Mouse (Mus musculus) spleen, adult 18-20 months (tissue): ENCODE measurements around the gene 1700122O11Rik.

Experiments
- DNase-seq, 2 experiments: peaks; one replicate each; pipeline ENCODE4 v3.0.0; 2022; ENCODE audit warnings: mixed read lengths in 2 of 2

1700122O11Rik gene

DNA sequence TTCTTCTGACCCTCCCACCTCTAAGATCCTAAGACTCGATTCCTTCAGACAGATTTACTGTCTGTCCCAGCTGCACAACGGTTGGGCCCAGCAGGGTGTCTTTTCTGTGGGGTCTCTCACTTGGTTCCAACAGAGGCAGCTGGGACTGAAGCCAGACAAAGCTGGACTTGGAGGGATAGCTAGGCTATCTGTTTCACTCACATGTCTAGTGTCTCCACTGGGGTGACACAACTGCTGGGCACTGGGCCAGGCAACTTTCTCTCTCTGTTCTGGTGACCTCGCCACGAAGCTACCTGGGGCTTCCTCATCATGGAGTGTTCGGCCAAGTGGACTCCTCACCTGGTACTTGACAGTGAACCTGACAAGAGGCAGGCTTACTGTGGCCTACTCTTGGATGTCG is 10.4 kb downstream of the 1700122O11Rik start:
- no peak for DNase-seq

- DNase-seq = no peak
These were observed 11.1 kb downstream of the 1700122O11Rik start for GRCm38 (mm10) chr17:48027019-48027418.

DNA sequence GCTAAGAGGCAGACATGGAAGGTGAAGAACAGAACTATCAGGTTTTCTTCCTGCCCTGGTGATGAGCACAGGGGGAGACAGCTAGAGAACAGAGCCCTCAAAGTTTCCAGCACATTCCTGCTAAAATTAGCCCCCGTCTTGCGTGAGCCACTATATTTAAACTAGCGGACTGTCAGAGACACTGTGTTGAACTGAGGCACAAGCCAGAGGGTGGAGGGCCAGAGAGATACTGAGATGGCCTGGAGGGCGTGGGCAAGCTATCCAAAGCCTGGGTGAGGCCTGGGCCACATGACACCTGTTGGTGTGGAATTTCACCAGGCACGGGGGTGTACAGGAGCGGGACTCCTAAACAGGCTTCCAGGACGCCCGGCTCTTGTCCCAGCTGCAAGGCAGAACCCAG is 14.0 kb downstream of the 1700122O11Rik start:
- no peak for DNase-seq

DNA sequence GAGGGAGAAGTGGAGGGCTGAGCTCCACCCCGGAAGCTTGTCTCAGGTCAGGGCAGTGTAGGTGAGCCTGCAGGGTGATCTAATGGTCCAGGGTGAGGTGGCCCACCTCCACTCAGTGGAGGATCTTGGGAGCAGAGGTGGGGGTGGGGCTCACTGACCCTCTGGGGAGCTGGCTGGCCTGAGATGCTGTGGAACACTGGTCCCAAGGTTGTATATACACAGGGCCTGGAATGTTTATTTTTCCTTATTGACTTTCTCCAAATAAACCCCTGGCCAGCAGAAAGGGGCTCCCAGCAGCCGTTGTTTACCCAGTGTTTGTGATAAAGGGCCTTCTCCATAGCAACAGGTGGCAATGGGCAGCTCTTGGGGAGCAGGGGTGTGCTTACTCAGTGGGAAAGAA is 18.5 kb downstream of the 1700122O11Rik start:
- no peak for DNase-seq

- no peak for DNase-seq
These were observed 21.5 kb downstream of the 1700122O11Rik start for GRCm38 (mm10) chr17:48016566-48016965.

GRCm38 (mm10) chr17:48012561-48012960 is 25.5 kb downstream of the 1700122O11Rik start:
- no peak for DNase-seq

- no peak for DNase-seq
These were observed 27.0 kb downstream of the 1700122O11Rik start for GRCm38 (mm10) chr17:48011105-48011504.

- DNase-seq = no peak
These were observed 27.8 kb downstream of the 1700122O11Rik start for GRCm38 (mm10) chr17:48010283-48010682.

GRCm38 (mm10) chr17:48005816-48006215 is 32.3 kb downstream of the 1700122O11Rik start:
- DNase-seq = no peak

DNA sequence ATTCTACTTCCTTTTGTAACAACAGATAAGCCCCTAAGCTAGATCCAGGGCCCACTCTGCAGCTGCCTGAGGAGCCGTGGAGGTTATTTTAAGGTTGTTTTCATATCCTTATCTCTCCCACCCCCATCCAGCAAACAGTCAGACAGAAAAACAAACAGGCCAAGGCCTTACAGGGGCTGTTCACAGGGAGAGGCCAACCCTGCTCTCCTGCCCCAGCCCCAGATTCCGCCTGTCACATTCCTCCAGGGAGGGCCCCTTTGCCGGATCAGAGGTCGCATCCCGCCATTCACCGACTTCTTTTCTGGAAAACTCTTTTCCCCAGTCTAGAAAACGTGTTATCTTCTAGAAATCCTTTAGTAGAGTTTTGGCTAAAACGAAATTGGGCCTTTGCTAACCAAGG is 33.0 kb downstream of the 1700122O11Rik start:
- DNase-seq = no peak

GRCm38 (mm10) chr17:48004619-48005018 is 33.5 kb downstream of the 1700122O11Rik start:
- no peak for DNase-seq

GRCm38 (mm10) chr17:48002486-48002885 is 35.6 kb downstream of the 1700122O11Rik start:
- DNase-seq = no peak

DNA sequence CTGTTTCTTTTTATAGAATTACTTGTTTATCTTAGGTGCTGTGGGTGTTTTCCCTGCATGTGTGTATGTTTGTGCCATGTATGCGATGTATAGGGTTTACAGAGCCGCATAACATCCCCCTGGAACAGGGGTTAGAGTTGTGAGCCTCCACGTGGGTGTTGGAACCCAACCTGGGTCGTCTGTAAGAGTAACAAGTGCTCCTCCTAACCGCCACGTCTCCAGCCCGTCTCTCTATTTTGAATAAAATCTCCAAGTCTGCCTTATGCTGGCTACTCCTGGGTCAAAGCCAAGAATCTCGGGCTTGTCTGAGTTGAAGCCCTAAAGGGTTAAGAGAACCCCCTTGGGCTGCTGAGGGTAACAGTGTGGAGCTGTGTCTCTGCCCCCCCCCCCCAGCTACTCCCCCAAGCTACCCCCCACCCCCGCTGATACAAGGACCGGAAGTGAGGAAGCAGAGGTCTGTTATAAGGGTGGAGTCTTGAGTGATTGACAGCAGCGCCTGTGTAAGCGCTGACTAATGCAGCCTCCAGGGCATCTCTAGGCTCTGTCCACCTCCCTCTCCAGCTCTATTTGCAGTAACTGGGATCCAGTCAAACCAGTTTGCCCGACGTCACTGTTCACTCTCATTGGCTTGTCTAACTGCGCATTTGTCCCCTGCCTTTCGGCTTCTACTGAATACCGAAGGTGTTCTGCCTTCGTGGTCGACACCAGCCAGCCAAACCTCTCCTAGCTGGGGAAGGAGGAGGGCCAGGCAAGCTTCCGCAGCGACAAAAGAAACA is 36.3 kb downstream of the 1700122O11Rik start:
- peak in 1 of 2 experiments; percentile 32 for DNase-seq

GRCm38 (mm10) chr17:48001157-48001556 is 36.9 kb downstream of the 1700122O11Rik start:
- DNase-seq = no peak

DNA sequence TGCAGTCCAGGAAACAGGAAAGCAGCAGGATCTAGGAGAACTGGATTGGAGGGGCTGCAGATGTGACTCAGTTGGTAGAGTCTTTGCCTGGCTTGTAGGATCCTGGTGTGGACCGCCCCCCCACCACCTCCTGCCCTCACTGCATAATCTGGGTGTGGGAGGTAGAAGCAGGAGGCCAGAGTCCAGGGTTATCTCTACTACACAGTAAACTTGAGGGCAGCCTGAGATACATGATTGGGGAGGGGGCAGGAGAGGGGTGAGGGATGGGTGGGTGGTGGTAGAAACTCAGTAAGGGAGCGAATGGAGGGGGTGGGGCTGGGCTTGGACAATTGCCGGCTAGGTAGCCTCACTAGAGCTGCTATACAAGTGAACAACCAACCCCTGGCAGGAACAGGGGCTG is 38.3 kb downstream of the 1700122O11Rik start:
- no peak for DNase-seq

DNA sequence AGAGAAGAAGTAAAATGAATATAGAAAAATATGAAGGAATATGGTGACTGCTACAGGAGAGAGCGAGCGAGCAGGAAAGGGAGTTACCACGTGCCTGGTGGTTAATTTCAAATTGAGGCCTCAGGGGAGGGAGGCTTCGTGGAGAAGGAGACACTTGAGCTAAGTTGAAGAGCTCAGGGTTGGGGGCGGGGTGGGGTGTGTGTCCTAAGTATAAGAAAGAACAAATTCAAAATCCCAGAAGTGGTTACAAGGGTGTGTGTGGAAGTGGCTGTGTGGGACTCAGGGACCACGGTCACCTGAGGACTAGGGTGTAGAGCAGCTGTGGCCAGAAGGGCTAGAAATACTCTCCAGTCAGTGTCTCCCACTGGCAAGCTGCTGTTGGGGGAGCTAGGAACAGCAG is 38.7 kb downstream of the 1700122O11Rik start:
- no peak for DNase-seq

- DNase-seq = no peak
These were observed 40.3 kb downstream of the 1700122O11Rik start for GRCm38 (mm10) chr17:47997806-47998205.

DNA sequence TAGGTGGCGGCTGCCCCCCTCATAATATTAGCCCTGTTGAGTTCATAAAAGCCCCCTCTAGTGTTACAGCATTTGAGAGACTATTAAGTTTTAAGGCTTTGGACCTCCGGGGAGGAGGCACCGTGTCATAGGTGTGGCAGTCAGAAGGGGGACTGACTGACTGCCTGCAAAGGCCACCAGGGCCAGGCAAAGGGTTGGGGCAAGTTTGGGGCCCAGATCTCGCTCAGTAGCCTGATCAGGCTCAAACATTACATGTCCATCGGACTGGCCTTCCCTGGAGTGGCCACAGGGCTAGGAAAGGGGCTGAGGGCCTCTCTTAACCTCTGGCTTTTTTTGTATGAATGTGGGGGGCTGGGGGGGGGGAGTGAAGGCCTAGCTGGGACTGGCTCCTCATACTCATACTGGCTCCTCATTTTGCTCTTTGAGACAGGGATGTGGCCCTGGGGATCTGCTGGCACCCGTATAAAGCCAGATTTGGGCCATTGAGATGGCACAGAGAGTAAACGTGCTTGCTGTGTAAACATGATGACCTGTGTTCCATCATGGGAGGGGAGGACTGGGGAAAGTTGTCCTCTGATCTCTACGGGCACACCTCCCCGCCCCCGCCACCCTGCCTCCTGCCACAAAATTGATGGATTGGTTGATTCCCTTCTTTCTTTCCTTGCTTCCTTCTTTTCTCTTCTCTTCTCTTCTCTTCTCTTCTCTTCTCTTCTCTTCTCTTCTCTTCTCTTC is 47.5 kb downstream of the 1700122O11Rik start:
- DNase-seq = no peak

DNA sequence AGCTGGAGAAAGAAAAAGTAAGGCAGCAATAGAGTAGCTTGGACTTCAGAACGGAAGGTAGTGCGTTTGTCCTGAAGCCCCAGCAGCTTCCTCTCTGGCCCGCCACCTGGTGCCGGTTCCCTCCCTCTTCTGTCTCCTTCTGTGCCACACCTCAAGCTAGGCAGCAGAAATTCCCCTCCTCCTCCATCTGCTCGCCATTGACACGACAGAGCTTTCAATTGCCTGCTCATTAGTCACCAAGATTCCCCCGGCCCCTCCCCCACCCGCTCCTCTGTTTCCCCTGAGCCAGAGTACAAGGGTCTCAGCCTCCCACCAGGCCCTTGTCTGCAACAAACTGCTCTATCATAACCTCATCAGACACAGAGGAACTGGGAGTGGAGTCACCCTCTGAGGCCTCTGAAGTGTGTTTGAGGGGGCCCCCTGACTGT is 48.1 kb downstream of the 1700122O11Rik start:
- peak in 1 of 2 experiments; percentile 37 for DNase-seq

DNA sequence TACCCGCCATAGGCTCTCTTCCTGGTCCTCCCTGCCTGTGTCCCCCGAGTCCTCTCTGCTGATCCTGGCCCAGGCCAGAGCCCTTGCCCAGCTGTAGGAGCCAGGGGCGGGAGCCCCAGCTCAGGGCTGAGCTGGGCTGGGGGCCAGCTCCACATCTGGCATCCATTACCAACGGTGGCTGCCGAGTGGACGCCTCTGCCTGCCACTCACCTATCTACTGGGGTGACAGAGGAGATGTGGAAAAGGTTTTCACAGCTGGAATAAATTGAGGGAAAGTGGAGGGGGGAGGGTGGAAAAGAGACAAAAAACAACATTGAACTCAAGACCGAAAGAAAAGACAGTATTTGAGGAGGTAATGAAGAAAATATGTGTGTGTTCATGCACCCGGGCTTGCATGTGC is 49.3 kb downstream of the 1700122O11Rik start:
- DNase-seq = no peak

- no peak for DNase-seq
These were observed 50.0 kb downstream of the 1700122O11Rik start for GRCm38 (mm10) chr17:47988074-47988473.
